Mouse (Mus musculus) liver, adult (tissue): ENCODE data around the gene Pou2f1.

Experiments used
- GATA4 ChIP-seq: IDR thresholded peaks from 2 replicates; pipeline ENCODE4 v1.6.1; 2014; ENCODE audit warnings: mild to moderate bottlenecking, low read length; ENCODE audit not compliant: insufficient replicate concordance

Gene Pou2f1

DNA sequence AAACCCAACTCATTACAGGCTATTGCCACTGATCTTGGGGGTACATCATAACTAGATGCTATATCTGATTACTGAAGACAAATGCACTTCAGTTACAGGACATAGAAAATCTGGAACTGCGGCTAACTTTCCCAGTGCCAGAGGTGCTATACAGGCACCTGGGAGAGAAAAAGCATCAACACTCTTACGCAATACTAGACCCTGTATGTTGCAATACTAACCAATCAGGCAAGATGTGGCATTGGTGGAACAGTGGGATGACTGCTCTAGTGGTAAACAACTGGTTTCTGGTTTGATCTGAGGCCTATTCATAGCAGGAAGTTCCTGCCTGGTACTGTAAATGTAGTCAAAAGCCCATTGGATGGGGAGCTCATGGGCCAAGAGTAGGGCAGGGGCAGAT lies 123.7 kb downstream of the Pou2f1 start:
- no peak for TF ChIP-seq GATA4

DNA sequence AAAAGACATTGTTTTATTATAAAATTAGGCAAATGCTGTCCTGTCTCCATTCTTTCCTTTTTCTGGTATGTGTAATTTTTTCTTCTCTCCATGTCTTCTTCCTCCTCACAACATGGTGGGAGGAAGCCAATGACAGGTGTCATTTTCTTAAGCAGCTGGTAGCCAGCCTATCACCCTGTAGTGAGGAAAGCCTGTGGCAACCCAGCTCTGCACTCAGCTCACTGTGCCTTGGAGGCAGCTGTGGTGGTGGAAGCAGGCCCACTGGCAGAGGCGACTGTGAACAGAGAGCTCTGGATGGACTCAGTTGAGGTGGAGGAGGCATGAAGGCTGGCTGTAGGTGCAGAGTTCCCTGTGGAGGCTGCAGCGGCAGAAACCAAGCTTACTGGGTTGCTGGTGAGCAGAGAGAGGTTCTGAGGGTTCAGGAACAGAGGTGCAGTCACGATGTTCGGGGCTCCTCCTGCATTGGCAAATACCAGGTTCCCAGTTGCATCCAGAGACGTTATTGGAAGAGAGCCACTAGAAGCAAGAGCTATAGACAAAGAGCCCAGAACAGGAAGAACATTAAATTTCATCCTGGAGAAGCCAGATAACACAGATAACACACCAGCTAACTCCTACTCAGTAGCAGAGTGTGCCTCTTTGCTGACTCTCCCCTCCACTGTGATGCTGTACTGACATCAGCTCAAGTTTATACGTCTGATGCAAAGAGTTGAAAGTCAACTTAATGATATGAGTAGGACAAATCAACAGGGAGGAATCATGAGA lies 126.8 kb downstream of the Pou2f1 start:
- no peak for TF ChIP-seq GATA4

DNA sequence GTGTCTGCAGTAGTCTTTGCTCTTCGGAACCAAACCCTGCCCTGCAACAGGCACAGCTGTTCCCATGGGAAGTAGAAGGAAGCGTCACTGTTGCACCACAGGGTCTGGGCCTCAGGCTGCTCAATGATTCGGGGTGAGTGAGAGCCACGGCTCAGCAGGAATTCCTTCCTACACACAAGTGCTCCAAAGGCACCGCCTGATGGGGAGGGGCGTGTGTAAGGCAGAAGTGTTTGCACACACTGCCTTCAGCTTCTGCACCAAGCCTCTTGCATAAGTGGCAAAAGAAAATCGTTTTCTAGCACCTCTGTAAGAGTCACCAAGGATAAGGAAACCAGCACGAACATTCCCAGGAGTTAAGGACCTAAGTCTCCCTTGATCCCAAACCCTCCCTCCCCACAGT lies 127.8 kb downstream of the Pou2f1 start:
- TF ChIP-seq GATA4, result no peak

DNA sequence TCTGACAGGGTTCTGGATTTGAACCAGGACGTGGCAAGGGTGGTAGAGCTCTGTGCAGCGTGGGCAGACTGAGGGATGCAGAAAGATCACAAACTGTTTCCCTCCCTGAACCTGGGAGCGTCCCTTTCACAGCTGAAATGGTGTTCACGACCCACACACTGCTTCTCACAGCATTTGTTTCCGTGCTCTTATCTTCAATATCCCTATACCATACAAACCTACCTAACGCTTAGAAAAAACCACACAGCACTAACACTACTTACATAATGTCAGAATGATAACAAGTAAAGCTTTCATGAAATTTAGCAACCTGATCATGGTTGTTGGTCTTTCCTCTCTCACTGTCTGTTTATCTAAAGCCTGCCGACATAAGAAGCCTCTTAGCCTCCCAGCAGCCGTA lies 133.8 kb downstream of the Pou2f1 start:
- TF ChIP-seq GATA4, result no peak

DNA sequence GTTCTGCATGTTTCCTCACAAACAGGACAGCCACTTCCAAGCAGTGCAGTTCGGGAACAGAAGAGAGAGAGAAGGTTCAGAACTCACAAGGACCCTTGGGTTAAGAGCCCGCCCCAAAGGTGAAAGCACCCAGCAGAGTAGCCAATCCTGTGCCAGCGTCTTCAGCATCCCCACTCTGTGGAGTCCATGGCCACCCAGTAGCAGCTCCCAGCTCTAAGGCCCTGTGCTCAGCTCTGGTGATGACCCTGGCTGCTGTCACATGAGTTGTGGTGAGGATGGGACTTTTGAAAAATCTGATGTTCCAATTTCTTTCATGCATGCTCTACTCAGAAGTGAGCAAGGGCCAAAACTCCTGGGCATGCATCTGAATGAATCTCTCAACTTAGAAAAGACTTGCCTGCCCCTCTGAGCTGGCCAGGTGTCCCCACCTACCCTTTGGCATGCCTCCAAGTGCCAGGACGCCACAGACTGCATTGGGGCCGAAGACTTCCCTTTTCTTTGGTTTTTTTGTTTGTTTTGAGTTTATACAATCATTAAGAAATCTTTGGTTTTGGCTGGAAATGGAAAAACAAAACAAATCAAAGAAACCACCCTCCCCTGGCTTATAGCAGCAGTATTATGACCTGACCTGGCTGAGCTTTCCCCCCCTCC lies 135.7 kb downstream of the Pou2f1 start:
- TF ChIP-seq GATA4, result no peak

DNA sequence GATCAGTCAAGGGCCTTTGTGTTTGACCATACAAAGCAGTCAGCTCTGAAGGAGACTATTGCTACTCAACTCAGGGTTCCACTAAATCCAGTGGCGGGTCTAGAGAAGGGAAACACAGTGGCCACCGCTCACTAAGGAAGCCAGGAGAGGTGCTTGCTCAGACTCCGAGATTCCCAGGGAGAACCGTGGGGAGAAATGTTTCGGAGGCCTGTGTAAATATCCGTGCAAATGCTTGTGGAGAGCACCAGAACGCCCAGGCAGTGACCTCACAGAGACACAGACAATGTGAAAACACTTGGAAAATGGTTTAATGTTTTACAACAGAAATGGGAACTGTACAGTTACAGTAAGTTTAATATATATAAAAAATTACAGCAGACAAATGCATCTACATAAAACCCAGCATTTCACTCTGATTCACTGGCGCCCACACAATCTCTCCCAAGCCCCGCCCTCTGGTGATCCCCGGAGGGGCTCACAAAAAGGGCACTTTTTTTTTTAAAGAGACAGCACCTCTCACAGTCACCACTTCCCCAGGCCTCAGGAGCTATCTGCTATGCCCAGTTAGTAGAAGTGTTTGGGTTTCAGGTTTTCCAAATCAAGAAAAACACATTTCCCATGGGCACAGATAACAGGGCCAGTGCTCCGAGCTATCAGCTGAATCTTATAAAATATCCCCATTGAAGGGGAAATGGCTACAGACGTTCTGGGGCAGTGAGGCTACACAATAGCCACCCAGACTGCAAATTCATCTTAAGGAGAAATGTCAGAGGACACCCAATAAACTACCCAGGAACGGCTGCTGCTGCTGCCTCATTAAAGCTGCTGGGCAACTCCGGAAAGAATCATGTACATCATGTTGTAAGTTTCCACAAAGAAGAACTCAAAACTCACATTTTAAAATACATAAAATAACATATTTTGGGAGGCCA lies 137.3 kb downstream of the Pou2f1 start:
- no peak for TF ChIP-seq GATA4

DNA sequence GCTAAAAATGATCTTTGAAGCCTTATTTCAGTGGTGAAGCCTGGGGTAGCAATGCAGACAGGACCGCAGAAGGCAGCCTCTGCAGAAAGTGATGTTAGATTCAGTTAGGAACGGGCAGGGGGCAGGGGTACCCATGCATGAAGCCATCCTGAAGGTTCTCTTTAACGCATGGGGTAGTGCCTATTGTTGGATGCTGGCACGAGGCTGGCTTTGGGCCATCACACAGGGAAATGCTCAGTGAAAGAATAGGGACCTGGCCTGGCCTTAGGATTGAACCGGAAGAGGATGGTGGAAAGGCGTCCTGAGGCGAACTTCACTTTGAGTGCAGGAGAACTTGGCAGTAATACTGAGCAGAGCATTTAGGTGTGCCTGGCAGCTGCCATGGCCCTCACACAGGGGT lies 140.4 kb downstream of the Pou2f1 start:
- no peak for TF ChIP-seq GATA4

DNA sequence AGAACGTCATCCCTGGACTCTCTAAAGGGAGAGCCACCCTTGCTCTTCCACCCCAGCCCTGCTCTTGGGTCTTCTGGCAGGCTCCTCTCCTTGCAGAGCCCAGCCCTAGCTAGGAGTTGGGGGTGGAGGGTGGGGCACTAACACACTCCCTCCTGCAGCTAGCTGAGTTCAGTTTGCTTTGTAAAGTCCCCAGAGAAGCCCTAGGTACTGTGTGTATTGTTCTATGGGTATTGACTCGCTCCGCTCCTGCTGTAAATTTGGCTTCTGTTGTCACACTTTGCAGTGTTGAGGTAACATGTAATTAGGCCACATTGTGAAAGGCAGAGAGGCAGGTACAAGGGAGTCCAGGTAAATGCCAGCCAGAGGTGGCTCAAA lies 141.3 kb downstream of the Pou2f1 start:
- no peak for TF ChIP-seq GATA4

DNA sequence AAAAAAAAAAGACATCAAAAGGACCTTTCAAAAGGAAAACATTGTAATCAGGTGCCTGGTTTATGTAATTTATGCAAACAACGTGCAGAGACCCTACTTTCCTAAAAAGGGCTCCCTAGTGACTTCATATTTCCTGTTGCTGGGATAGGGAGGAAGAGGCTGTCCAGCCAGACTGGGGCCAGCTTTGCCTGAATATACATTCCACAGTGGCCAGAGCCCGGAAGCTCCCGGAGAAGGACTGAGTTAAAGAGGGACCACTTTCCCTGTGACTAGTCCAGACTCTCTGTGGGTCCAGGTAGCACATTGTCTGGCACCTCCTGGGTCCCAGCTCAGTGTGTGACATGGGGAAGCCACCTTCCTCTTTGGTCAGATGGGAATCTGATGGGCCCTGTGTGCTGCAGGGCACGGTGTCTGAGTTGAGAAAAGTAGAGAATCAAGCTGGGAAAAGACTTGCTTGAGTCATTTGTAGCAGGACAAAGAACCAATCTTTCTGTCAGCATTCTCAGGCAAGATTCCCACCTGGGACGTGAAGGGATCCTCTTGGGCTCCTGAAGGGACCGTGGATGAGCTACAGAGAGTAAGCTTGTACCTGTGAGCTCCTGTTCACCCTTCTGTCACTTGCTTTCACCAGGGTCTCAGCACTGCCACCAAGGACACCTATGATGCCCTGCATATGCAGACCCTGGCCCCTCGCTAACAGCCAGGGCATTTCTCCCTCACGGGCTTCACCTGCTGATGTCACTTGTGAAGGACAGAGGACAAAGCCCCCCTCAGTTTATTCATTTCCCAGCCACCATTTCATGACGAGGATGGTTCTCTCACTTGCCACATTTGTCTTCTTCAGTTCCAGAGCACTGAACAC lies 141.9 kb downstream of the Pou2f1 start:
- TF ChIP-seq GATA4, result no peak

DNA sequence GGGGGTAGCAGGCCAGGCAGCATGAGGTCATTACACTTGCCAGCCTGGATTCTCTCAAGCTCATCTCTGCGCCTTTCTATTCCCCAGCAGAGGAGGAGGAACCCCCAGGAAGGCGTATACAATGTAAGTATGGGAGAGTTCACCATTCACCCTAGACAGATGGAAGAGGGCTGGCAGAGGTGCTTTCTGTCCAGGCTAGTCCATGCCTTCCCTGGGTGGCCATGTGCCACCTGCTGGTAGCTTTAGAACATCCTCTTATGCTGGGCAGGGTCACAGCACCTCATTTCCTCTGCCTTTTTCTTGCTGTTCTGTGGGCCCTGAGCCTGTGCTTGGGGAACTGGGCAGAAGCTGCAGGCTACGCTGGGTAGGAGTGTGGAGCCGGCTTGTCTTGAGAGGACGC lies 144.1 kb downstream of the Pou2f1 start:
- no peak for TF ChIP-seq GATA4

DNA sequence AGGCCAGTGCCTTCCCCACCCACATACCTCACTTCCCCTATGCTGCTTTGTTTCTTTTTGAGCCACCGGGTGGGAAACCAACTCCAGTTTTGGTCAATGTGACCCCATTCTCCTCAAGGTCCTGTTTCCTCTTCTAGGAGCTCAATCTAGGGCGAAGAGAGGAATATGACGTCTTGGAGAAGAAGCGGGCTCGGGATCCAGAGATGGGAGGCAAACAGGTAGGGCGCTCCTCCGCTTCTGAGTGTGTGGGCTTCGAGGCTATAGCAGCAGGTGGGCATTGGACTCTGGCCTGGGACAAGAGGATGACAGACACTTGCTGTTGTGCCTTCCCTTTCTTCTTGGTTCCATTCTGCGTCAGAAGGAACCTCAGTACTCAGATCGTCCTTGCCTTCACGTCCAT lies 145.2 kb downstream of the Pou2f1 start:
- TF ChIP-seq GATA4, result no peak

DNA sequence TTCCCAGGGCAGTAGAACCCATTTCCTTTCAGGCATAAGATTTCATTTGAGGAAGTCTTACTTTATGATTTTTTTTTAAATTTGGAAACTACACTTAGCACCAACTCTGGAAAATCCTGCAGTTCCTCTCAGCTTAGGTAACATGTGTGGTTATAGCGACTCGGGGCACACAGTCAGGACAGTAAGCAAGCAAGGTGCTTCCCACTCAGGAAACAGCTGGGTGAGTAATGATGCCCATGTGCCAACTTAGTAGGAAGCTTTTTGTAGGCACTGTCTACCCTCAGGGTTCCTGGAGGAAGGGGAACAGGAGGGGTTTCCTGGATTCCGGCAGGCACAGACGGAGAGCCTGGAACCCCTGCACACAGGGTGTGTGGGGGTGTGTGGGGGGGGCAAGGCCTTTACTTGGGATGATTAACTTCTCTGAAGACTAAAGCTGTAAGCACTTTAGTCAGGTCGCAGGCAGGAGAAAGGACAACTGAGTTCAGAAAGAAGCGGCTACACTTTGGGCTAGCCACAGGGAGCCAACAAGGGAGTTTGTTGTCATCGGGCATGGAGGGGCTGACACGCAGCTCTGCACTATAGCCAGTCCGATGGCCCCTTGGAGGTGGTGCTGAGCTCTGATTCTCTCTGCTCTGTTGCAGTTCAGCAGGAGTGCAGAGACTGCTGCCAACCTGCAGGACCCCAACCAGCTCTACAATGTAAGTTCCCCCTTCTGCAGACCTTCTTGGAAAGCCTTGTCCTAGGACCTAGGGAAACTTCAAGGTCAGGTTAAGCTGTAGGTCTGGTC lies 146.5 kb downstream of the Pou2f1 start:
- TF ChIP-seq GATA4, result no peak

DNA sequence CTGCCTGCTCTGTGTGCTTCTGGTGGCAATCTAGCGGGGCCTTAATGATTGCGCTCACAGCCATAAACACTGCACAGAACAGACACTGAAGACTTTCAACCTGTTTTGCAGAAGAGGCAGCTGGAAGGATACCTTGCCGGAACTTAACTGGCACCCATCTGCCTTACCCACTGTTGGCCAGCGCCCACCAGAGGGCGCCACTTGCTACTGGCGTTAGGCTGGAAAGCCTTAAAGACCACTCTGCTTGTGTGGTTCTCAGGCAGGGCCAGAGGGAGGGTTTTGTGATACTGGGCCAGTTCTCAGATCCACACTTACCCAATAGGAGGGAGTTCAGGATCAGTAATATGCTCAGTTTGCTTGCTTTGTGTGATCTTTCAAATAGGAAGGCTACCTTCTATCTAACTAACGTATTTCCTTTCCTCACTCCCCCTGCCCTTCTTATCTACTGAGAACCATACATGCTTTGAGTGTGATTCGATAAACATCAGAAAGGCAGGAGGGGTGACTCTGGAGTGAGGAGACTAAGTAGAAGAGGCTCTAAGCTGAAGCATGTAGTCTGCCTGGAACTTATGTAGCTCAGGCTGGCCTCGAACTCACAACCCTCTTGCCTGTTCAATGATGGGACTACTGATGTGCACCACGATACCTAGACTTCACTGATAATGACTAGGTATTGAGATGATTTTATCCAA lies 148.6 kb downstream of the Pou2f1 start:
- no peak for TF ChIP-seq GATA4

DNA sequence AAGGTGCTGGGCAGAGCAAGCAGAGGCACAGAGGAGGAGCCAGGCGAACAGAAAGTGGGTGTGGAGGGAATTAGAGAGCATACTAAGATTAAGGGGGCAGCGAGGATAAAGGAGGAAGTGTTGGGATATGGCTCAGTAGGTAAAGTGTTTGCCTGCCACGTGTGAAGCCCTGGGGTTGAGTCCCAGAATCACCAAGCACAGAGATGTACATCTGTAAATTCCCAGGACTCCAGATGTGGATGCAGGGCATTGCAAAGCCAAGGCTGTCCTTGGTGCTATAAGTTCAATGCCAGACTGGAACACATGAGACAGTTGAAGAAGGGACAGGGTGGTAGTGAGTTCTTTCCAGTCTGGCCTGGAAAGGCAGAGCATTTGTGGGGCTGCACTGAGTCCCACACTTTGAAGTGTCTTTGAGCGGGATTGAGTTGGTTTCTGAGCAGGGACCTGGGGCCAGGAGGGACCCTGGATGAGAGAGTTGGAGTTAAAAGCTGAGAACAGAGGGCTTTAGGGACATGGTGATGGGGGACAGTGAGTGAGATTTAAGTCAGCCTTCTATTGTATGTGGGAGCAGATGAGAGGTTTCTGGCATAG lies 149.3 kb downstream of the Pou2f1 start:
- no peak for TF ChIP-seq GATA4

DNA sequence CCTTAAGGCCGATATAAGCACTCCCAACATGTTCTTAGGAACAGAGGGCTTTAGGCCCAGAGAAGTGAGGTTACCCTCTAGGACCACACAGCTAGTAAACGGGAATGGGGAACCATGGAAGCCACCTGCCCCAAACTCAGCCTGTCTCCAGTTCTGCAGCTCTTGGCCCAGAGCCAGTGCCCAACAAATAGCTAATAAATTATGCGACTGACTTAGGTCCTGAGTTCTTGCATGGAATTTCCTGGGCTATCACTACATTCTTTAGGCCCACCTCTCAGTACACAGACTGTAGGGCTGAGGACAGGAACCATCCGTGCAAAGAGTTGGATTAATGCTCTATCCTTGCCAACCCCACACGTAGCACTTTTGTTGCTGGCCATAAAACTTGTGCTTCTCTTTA lies 150.3 kb downstream of the Pou2f1 start:
- TF ChIP-seq GATA4, result no peak
